Mouse (Mus musculus): Measurements from ENCODE around the gene Rassf2.

DNA sequence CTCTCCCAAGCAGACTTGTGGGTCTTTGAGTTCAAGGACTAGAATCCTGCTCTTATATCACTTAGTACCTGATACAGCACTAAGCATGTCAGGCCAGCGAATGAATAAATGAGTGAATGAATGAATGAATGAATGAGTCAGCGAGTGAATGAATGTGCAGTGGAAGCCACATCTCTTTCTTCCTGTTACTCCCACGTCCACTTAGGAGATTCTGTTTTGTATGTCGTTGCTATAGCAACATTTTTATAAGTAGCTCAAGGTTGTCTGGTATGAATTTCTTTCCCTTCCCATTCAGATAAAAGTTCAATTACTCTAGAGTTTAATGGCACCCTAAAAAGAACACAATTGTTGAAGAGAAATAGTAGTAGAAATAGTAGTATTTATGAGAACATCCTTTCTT, 59.0 kb downstream of the Rassf2 start:
- TF ChIP-seq CTCF (IDR thresholded peaks at IDR 0.05; ENCODE audit: borderline replicate concordance, extremely low read depth, insufficient read depth, insufficient read length), result no peak
- no peak for TF ChIP-seq POLR2A (IDR thresholded peaks at IDR 0.05; ENCODE audit: borderline replicate concordance, extremely low read depth, insufficient read depth, insufficient read length, poor library complexity, severe bottlenecking)

Measured in brain, embryonic 14.5 days (tissue).